Mouse (Mus musculus) right cerebral cortex, postnatal 36 days (tissue): ENCODE measurements around the gene Dvl3.
"Not testable (repeated sequence)": the region's sequence is repeated elsewhere in the genome, so short reads cannot be mapped to it uniquely, and the experiment has no call there.

ENCODE experiments used
- DNase-seq, 2 experiments: peaks; one replicate each; pipeline ENCODE4 v3.0.0; 2022; ENCODE audit warnings: low spot score in 2 of 2, mixed read lengths in 1 of 2

Gene Dvl3

GRCm38 (mm10) chr16:20516726-20517201 is at the start of gene Dvl3:
Gene Dvl3, plus strand, starts transcription at chr16:20516982.
- peak; percentile 79 to 84 for DNase-seq

GRCm38 (mm10) chr16:20470981-20471380 is 45.8 kb upstream of the Dvl3 start:
- DNase-seq, result no peak

GRCm38 (mm10) chr16:20471686-20472085 is 45.1 kb upstream of the Dvl3 start:
- DNase-seq, result no peak

- DNase-seq, result no peak
Observed at GRCm38 (mm10) chr16:20473748-20474147, 43.0 kb upstream of the Dvl3 start.

GRCm38 (mm10) chr16:20474211-20474610 is 42.6 kb upstream of the Dvl3 start:
- no peak for DNase-seq

GRCm38 (mm10) chr16:20474786-20475185 is 42.0 kb upstream of the Dvl3 start:
- no peak for DNase-seq

- DNase-seq, result no peak
Observed at GRCm38 (mm10) chr16:20475335-20475734, 41.4 kb upstream of the Dvl3 start.

GRCm38 (mm10) chr16:20476857-20477256 is 39.9 kb upstream of the Dvl3 start:
- no peak for DNase-seq

- no peak for DNase-seq
Observed at GRCm38 (mm10) chr16:20477270-20477669, 39.5 kb upstream of the Dvl3 start.

GRCm38 (mm10) chr16:20478504-20478903 is 38.3 kb upstream of the Dvl3 start:
- DNase-seq, result no peak

- DNase-seq, result not testable (repeated sequence)
Observed at GRCm38 (mm10) chr16:20479026-20479760, 37.6 kb upstream of the Dvl3 start.

GRCm38 (mm10) chr16:20480115-20480514 is 36.7 kb upstream of the Dvl3 start:
- DNase-seq, result no peak

GRCm38 (mm10) chr16:20481746-20482145 is 35.0 kb upstream of the Dvl3 start:
- DNase-seq, result no peak

- not testable (repeated sequence) for DNase-seq
Observed at GRCm38 (mm10) chr16:20483716-20484115, 33.1 kb upstream of the Dvl3 start.

GRCm38 (mm10) chr16:20485061-20485460 is 31.7 kb upstream of the Dvl3 start:
- DNase-seq, result no peak

GRCm38 (mm10) chr16:20486048-20486447 is 30.7 kb upstream of the Dvl3 start:
- no peak for DNase-seq

GRCm38 (mm10) chr16:20488151-20488550 is 28.6 kb upstream of the Dvl3 start:
- DNase-seq, result no peak

GRCm38 (mm10) chr16:20488751-20489150 is 28.0 kb upstream of the Dvl3 start:
- DNase-seq, result not testable (repeated sequence)

- no peak for DNase-seq
Observed at GRCm38 (mm10) chr16:20489233-20489632, 27.5 kb upstream of the Dvl3 start.

- no peak for DNase-seq
Observed at GRCm38 (mm10) chr16:20490581-20490980, 26.2 kb upstream of the Dvl3 start.

GRCm38 (mm10) chr16:20491301-20491700 is 25.5 kb upstream of the Dvl3 start:
- DNase-seq, result no peak

GRCm38 (mm10) chr16:20493452-20493851 is 23.3 kb upstream of the Dvl3 start:
- DNase-seq, result no peak
